Mouse (Mus musculus) erythroid progenitor cell, adult 5-6 weeks (primary cell): Measurements from ENCODE around the gene Asdurf. TPM values are rescaled to one million over a fixed set of nuclear protein-coding genes. Genes with fewer than 3 reads are reported as not detected.
A peak's percentile ranks its signal among the peaks of the same experiment; 100 is the strongest.
"Not testable (repeated sequence)": the region's sequence is repeated elsewhere in the genome, so short reads cannot be mapped to it uniquely, and the experiment has no call there.

Source experiments
- ATAC-seq: replicated peaks from 2 replicates; pipeline ENCODE4 v1.8.0; 2016; ENCODE audit warnings: moderate number of reproducible peaks, mild to moderate bottlenecking, moderate TSS enrichment, inconsistent platforms; ENCODE audit not compliant: poor library complexity, low FRiP score, severe bottlenecking
- total RNA-seq, 2 experiments: library from RNA; stranded (forward) in 1 of 2; stranded (reverse) in 1 of 2; fragments of 150-400 nt in 1 of 2; fragments of 186-747, 209-891 nt in 1 of 2; gene quantifications; 2 replicates each; pipeline versions ENCODE4 v1.2.3 to v1.2.4; 2015 to 2017; ENCODE audit warnings: low replicate concordance in 2 of 2

Asdurf gene
- total RNA-seq (2015; ENCODE audit: low replicate concordance) (not detected in 2 replicates), total RNA-seq (2017; ENCODE audit: low replicate concordance) (6.0 and 55.6 TPM in 2 replicates)

DNA sequence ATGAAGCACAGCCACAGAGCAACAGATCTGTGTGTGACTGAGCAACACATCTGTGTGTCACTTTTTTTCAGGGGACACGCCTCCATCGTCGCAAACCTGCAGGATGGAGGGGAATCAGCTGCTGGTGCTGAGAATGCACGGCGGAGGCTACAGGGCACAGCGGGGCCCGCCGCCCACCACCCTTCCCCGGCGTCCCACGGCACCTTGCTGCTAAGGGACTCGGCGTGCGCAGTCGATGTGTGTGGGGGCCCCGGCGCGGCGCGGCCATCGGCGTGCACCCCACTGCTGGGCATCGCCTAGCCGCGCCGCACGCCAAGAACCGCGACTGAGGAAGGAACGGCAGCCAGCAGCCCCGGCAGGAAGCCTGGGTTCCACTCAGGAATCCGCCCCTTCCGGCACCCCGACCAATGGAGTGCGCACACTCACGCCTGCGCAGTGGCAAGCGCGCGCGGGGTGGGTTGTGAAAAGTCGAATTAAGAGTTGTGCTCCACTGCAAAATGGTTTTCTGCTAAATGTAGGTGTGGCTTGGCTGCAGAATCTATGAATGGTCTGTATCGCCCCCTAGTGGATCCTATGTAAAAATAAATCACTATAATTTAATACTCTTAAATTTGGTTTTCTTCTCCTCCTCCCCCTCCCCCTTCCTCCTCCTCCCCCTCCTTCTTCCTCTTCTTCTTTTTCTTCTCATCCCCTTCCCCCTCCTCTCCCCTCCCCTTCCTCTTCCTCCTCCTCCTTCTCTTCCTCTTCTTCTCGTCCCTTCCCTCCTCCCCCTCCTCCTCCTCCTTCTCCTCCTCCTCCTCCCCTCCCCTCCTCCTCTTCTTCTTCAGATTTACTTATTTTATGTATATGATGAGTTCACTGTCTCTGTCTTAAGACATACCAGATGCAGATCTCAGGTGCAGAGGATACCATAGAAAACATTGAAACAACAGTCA lies at the start of gene Asdurf, which contains the start of the genes Gm28551 and Asnsd1:
Gene Asdurf (minus strand): TSS at position 293 of the 935 bp plus-strand sequence.
Gene Gm28551 (minus strand): TSS at position 341 of the 935 bp plus-strand sequence.
Gene Asnsd1 (minus strand): TSS at position 426 of the 935 bp plus-strand sequence.
- ATAC-seq: peak; percentile 100

DNA sequence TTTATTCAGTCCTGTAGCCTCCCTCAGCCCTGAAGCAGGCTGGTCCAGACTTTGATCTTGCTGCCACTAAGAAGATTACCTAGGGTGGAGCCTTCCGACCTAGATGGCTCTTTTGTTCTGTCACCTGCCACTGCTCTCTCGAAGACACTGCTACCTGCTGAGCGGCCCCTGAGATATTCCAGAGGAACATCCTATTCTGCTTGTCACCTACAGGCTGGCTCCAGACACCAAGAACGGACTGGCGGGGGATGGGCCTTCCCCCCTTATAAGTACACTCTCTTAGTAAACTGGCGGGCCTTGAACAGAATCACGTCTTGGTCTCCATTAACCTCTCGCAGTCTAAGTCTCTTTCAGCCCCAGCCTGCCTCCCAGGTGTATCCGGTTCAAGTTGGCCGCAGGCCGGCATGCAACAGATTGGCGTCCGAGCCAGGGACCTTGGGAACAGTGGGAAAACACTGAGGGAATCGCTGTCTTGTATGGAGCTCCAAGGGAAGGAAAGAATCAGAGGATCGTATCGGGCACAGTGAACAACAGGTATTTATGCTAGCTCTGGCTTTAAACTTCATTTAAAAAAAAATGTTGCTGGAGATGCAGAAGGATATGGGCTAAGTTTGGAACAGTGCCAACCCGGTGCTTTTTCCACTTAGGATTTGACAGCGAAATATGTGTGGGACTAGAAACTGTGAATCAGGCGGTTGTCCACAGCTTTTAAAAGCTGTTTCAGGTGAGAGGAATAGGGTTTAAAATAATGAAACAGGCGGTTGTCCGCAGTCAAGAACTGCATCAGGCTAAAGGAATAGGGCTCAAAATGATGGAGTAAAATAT lies 41.7 kb upstream of the Asdurf start:
- ATAC-seq: not testable (repeated sequence)

DNA sequence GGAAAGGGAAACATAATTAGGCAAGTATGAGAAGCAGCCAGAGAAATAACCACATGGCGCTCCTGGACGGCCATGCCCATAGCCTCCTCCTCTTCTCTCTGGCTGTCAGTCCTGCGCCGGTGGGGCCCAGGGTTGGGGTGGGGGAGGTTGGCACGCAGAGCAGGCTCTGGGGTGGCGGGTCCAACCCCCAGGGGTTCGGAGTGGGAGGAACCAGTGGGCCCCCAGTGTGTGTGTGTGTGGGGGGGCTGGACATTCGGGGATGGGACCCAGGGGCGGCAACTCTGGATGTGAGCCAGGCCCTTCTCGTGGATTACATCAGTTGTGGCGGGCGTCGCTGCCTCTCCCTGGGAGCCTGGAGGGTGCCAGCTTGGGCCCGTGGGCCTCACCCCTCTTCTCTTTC lies 36.3 kb upstream of the Asdurf start:
- ATAC-seq: no peak

DNA sequence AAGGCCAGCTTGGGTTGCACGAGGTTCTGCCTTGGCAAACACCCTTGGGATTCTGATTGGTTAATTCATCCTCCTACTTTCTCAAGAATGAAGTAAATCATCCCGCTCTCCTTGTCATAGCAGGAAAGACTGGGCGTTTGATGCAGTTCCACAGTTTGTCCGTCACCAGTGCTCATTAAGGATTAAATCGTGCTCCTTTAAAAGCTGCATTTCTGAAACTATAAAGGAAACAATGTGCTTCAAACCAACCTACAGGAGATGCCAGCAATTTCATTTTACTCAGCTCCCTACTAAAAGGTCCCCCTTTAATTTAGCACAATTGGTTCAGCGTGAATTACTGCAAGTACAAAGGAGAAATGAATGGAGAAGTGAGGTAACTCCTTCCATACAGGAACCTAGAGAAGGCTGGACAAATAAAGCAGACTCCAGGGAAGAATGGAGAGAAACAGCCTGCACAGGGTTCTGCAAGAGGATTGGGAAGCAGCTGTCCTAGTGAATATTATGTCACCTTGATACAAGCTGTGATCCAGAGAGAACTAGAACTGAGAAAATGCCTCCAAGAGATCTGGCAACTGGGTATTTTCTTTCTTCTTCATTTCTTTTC lies 31.8 kb upstream of the Asdurf start:
- ATAC-seq: no peak

DNA sequence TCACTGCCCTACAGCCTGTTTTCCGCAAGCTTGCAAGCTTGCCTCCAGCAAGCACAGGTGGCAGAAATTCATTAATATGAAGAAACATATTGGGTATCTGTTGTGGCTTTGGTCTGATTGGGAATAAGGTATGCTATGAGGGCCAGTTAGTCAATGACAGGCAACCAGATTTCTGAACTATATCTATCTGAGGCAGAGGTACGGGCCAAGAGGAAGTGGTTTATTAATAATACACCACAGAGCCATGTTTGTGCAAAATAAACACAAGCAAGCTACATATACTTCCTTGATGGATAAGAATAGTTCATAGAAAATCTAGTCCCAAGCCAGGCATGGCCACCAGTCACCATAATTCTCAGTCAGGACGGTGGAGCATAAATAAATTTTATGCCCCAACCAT lies 25.3 kb upstream of the Asdurf start:
- ATAC-seq: no peak

DNA sequence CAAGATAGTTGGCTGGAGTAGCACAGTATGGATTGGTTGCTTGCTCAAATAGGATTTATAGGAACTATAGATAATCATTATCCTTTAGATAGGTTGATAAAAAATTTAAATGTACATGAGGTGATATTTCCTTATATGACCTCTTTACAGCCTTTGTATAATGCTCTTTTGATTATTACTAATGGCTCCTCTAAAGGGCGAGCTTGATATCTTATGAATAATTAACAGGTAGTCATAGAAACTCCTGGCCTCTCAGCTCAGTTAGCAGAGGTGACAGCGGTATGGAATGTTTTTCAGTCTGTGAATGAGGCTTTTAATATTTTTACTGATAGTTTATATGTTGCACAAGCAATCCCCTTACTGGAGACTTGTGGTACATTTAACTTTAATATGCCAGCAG lies 23.5 kb upstream of the Asdurf start:
- not testable (repeated sequence) for ATAC-seq

DNA sequence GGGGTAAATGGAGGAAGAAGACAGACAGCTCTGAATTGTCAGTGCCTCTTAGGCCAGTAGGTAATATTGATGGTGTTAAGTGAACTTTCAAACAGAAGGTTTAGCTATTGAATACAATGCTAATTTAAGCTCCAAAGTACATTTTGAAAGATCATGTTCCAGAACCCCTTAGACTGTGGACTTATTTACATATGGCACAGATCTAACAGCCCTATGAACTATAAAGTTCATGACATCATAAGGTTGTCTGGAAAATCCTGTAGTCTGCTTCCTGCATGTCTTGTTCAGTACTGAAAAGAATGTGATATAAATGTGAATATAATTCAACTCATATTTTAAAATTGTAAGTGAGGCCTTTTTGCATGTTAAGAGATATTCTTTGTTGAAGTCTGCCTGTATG lies 6.6 kb upstream of the Asdurf start:
- ATAC-seq: no peak

DNA sequence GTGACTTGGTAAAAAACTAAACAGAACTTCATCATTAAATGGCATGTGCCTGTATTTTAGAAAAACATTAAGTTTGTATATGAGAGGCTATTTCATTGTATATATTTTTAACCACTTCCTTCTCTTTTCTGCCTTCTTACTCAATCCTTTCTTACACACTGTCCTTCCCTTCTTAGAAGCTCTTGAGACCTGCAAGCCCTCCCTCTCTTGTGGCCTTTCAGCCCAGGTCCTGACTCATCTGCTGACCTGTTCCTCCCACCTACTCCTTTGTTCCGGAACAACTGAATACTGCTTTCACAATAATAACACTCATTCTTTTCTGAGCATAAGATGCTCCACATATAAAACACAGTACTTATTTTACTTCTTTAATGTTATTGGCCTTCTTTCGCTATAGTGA lies 11.3 kb downstream of the Asdurf start:
- ATAC-seq: no peak

DNA sequence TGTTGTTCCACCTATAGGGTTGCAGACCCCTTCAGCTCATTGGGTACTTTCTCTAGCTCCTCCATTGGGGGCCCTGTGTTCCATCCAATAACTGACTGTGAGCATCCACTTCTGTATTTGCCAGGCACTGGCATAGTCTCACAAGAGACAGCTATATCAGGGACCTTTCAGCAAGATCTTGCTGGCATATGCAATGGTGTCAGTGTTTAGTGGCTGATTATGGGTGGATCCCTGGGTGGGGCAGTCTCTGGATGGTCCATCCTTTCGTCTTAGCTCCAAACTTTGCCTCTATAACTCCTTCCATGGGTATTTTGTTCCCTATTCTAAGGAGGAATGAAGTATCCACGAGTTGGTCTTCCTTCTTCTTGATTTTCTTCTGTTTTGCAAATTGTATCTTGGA lies 15.0 kb downstream of the Asdurf start:
- ATAC-seq: not testable (repeated sequence)

DNA sequence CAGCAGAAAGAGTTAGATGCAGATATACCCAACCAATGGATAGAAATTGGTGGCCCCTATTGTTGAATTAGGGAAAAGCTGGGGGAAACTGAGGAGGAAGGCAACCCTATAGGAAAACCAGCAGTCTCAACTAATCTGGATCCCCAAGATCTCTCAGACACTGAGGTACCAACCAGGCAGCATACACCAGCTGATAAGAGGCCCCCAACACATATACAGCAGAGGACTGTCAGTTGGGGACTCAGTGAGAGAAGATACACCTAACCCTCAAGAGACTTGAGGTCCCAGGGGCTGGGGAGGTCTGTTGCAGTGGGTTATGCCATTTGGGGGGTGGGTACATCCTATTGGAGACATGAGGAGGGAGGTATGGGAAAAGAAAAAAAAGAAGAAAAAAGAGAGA lies 17.0 kb downstream of the Asdurf start:
- ATAC-seq: no peak

DNA sequence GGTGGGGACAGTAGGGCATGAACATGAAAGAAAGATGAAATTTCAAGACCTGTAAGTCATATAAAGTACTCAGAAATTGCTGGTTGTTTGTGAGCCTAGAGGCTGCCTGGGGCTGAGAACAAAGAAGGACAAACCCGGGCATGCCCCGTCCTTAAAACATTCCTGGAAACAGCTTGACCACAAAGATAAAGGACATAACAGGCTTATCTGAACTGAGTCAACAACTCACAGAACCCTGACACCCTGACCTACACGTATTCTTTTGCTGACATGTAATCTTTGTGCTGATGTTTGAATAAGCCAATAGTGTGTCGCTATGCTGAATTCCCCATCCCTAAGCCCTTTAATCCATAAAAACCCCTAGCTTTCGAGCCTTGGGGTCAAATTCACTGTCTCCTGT lies 18.9 kb downstream of the Asdurf start:
- ATAC-seq: not testable (repeated sequence)

DNA sequence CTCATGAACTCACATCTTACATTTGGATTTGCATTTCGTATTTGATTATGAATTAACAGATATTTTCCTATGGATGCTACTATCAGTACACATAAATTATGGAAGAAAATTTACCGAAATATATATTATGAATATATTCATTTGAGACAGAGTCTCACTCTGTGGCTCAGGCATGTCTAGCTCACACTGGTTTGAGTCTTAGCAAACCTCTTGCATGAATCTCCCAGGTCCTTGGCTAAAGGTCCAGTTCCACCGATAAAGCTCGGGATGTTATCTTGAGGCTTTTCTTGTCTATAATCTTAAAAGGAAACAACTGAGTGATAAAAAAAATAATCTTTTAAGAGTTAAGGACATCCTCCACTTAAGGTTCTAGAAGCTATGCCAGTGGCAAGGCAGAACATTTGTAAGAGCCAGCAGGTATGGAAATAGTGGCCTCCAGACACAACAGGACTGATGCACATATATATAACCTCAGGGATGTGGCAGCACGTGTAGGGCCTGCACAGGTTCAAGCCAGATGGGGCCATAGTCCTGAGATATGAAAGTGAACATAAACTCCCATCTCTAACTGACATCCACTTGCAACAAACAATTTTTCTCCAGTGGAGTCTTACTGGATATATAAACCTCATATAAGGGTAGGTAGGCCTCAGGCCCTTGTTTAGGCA lies 27.5 kb downstream of the Asdurf start:
- no peak for ATAC-seq

DNA sequence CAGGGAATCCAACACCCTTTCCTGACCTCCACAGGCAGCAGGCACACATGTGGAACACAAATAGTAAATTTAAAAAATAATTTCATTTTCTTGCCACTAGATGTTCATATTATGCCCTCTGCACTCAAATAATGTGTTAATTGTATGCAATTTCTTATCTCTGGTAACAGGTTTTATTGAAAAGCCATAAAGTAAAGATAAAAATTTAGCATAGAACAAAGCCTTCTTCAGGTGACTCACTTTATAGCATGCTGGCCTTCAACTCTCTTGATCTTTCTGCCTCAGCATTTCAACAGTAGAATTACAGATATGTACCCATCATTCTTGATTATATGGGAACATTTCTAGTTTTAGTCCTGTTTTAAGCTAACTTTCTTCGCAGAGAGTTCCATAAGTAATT lies 28.1 kb downstream of the Asdurf start:
- no peak for ATAC-seq

DNA sequence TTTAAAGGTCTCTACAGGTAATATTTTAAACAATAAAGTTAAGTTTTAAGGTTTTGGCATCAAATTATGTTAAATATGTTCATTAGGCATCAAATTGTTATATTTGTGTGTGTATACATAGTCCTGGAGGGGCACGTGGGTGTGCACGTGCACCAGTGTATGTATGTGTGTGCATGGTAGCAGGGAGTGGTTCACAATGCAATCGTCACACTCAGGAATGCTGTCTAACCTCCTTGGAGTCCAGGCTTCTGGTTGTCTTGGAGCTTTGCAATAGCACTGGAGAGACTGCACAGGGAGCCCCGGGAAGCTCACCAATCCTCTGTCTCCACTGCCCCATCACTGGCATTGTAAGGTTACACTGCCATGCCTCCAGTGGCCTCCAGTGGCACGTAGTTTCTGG lies 29.2 kb downstream of the Asdurf start:
- no peak for ATAC-seq

DNA sequence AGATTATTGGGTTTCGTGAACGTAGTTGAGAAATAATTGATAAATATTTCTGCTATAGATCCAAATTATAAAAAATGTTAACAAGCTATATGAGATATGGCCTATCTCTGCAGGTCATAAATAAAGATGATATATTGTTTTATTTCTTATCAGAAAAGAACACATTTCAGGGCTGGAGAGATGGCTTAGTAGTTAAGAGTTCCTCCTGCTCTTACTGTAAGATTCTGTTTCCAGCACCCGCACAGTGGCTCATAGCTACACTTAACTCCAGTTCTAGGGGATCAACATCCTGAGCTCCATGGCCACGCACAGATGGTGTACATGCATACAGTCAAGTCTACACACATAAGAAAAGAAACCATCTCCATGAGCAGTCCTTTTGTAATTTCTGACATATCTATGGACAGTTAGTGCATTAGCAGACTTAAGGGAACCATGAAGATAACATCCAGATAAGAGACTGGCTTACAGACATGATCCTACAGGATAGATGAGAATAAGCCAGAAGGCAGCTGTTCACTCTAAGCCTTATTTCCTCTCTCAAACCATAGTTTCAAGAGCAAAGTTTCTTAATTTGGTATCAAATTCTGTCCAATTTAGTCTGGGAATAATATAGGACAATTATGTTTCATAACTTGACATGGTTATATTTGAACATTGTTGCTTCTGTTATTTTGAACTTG lies 30.6 kb downstream of the Asdurf start:
- no peak for ATAC-seq

DNA sequence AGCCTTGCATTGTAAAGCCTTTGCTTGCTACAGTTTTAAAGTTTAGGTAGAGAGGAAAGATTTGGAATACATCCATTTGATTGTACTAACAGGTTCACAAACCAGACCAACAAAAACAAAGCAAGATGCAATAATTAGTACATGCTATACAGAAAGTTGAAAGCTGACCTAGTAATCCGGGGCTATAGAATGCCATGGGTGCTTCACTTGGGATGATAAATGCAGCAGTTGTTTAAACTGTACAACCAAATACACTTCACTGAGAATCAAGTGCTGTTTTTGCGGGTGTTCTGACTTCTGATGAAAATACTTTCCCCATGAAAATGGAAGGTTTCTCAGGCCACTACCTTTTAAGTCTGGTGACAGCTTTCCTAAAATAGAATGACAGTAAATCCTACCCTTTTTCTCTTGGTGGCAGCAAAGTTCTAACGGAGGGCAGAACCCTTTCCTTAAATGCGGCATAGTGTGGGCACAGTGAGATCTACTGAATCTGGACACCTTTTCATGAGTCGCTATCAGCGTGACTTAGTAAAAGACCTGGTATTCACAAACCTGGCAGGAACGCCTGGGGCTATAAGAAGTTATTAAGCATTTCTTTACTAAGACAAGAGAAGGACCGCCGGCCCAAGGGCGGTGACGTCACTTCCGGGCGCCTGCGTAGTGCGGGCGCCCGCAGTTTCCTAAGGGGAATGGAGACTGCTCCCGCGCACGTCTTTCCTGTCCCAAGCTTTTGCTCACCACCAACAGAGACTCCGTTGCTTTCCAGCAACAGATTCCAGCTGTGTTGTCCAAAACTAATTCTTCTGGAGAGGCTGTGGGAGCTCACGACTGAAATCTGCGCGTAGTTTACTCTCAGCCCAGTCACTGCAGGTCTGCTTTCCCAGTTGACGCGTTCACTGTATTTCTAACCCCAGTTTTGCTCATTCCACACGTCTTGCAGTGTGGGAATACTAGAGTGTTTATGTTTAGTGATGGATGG lies 39.1 kb downstream of the Asdurf start, which contains the start of gene Osgepl1:
Gene Osgepl1 (plus strand): TSS at position 636 of the 979 bp plus-strand sequence.
- ATAC-seq: peak; percentile 98

DNA sequence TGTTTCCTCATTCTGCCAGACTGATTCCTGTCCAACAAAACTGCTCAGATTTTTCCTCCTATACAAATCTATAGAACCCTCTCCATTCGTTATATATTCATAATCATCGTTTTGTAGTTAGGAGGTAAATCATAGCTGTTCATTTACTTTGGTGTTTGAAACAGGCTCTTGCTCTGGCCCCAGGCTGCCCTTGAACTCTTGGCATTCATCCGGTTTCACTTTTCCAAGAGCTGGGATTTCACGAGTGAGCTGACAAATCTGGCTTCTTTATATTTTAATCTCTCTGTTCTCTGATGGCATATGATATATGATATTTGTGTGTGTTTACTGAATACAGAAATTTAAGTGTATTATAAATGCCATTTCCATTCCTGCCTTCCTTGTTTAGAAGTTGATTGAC lies 51.9 kb downstream of the Asdurf start:
- ATAC-seq: no peak
